Mouse (Mus musculus) WW6 (cell line): ENCODE data around the gene Pramel5.
"Not testable (repeated sequence)": the region's sequence is repeated elsewhere in the genome, so short reads cannot be mapped to it uniquely, and the experiment has no call there.

Source experiments
- DNase-seq: peaks from one replicate; pipeline ENCODE4 v3.0.0-alpha.2; 2013; ENCODE audit warnings: low read depth, low spot score

The Pramel5 gene

DNA sequence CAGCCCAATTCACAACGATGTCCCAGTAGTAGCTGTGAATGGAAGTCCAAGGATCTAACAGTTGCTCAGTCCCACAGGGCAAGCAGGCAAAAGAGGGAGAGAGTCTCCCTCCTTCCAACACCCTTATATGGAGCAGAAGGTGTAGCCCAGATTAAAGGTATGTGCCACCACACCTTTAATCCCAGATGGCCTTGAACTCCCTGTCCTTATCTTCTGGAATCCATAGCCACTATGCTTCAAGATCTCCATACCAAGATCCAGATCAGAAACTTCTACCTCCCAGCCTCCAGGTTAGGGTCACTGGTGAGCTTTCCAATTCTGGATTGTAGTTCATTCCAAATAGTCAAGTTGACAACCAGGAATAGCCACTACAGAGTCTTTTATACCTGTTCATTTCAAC lies at the start of gene Pramel5:
Gene Pramel5, minus strand, starts transcription at position 101 of the 400 bp plus-strand sequence.
- DNase-seq, result not testable (repeated sequence)

DNA sequence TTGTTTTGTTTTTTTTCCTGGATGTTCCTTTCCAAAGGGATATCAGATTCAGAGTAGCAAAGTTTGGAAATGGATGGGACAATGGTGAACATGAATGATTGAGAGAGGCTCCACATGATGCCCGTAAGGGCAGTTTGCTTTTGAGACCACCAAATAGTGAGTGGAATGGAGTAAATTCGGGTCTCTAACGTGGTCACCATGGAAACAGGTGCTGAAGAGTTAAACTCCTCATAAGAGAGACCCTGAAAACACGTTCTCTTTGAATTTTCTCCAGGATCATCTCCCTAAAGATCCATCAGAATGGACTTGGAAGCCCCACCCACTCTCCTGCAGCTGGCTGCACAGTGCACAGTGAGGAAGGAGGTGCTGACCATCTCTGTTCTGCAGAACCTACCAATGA lies 49.7 kb upstream of the Pramel5 start, which contains the start of gene Gm13128:
Gene Gm13128, plus strand, starts transcription at position 301 of the 400 bp plus-strand sequence.
- DNase-seq, result not testable (repeated sequence)

DNA sequence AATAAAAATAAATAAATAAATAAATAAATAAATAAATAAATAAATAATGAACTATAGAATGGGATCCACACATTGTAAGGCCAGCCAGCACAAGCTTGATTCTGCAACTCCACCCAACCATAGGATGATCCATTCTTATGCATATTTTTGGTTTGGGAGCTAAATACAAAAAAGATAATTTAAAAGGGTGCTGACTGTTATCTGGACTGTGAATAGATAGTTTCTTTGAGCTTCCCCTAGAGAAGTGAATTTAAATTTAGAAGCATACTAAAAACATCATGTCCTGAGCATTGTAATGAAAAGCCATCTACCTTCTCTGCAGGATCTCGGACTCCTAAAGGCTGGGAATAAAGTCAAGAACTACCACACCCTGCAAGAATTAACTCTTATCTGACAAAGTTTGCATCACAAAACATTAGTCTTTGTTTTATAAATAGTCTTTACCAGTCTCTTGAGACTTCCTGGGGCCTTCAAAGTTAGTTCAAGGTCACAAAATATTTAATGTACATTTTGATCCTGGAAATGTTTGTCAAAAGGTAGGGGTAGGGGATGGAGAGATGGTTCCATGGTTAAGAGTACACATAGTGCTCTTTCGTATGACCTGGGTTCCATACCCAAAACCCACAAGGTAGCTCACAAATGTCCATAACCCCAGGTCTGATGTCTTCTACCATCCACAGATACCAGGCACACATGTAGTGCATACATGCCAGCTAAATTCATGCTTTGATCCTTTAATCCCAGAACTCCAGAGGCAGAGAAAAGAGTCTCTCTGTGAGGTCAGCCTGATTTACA lies 32.6 kb upstream of the Pramel5 start:
- DNase-seq, result not testable (repeated sequence)

DNA sequence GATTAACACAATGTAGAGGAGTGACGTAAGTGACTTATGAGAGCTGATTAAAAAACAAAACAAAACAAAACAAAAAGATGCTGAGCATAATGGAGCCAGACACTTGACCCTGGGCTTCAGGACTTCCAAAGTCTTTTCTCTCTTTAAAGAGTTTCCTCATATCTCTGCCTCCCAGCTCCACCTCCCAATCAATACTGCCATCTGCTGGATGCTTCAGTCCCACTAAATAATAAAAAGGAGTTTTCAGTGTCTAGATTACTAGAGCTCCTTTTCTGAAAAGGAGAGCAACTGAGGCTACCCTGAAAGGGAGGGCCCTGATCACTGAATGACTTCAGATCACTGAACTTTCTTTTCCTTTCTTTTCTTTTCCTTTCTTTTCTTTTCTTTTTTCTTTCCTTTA lies 19.1 kb upstream of the Pramel5 start:
- DNase-seq, result not testable (repeated sequence)

DNA sequence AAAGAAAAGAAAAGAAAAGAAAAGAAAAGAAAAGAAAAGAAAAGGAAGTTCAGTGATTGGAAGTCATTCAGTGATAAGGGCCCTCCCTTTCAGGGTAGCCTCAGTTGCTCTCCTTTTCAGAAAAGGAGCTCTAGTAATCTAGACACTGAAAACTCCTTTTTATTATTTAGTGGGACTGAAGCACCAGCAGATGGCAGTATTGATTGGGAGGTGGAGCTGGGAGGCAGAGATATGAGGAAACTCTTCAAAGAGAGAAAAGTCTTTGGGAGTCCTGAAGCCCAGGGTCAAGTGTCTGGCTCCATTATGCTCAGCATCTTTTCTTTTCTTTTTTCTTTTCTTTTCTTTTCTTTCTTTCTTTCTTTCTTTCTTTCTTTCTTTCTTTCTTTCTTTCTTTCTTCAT lies 25.5 kb downstream of the Pramel5 start:
- DNase-seq, result not testable (repeated sequence)
